Mouse (Mus musculus) layer of hippocampus, adult 9-10 months (tissue): Measurements from ENCODE around the gene Wdfy1.

Source experiments
- DNase-seq: peaks from one replicate; pipeline ENCODE4 v3.0.0; 2022; ENCODE audit warnings: low spot score

Gene Wdfy1

DNA sequence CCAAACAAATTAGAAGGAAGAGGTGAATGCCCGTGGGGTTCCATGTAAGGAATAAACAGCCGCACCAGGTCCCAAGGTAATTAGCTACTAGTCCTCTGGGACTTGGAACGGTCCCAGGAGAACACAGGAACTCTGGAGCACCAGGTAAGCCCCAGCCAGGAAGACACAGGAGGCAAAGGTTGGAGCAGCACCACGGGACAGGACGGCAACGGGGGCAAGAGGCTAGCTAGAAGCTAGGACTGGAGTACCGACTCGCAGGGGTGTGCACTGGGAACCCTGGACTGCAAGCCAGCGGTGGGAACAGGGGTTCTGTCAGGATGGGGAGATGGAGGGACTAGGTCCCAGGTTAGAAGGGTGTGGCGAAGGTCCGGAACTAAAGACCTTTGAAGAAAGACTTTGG, 15.3 kb downstream of the Wdfy1 start:
- DNase-seq: no peak

DNA sequence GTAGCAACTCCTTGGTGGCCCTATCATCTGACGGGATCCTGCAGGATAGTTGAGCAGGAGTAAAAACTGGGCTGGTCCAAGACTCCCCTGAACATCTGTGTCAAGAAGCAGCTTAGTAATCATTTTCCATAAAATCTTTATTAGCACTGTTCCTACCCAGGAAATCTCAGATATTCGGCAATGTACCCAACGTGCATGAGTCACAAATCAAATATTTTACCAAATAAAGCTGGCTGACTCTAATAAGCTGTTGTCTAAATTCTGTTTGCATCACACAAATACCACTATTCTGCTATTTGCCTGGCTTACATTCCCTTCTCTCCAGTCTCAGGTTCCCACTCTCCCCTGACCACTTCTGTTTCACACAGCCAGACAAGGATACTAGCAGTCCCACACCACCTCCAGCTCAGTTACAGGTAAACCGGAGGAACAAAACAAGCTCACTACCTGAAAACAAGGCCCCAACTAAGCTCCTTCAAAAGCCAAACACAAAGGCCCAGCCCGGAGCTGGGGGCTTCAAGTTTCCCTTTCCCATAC, 16.4 kb downstream of the Wdfy1 start:
- no peak for DNase-seq

DNA sequence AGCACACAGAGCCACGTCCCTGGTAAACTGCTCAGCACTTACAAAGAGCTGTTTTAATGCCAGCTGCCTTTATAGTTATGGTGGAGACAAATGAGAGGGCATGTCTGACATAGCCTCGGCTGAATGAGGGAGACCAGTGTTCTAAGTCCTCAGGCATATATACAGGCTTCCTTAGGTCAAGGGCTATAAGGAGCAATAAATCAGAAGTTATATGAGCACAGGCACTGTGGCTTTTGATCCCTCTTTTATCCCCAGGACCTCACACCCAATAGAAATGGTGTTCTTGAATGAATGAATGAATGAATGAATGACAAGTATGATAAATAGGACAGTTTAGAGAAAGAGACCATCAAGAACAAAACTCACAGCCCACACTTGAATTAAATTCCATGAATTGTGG, 16.9 kb downstream of the Wdfy1 start:
- DNase-seq: no peak

DNA sequence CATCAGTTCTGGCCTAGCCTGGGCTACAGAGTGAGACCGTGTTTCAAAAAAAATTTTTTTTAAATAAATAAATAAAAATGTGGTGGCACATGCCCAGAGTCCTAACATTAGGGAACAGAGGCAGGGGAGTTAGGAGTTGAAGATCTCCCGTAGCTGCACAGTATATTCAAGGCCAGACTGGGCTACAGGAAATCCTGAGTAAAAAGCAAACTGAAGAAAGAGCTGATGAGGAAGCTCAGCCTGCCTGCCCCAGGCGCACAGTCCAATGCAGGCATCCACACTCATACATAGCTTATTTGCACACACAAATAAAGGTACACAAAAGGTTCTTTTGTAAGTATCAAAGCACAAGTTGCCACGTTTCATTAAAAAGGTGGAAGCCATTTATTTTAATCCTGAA, 18.3 kb downstream of the Wdfy1 start:
- no peak for DNase-seq

DNA sequence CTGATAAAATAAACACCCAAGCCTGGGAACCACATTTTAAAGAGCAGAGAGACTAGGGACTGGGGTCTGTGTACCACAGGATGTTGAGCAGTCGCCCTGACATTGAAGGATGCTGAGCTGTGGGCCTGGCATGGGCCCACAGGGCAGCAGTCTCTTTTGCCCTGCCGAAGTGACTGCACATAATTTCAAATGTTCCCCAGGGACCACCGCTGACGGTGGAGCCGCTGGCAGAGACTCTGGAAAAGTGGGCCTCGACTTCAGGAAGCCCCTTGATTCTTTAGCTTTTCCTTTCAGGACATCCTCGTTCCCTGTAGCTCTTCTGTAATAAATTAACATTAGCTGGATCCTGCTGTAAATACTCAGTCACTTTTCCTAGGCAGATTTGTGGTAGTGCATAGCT, 18.8 kb downstream of the Wdfy1 start:
- DNase-seq: no peak

DNA sequence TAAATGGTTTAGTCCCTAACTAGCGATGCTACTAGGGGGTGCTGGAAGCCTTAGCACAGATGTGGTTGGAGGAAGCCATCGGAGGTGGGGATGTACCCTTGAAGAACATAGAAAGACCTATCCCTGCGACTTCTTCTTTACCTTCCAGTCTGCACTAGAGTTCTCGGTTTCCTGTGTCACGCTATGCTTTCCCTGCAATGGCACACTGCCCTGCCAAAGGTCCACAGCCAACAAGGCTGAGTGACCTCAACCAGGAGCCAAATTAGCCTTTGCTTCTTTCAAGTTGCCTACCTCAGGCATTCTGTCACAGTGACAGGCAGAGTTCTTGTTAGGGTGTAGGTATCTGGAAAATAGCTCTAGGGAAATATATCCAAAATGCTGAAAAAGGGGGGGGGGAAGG, 19.5 kb downstream of the Wdfy1 start:
- no peak for DNase-seq

DNA sequence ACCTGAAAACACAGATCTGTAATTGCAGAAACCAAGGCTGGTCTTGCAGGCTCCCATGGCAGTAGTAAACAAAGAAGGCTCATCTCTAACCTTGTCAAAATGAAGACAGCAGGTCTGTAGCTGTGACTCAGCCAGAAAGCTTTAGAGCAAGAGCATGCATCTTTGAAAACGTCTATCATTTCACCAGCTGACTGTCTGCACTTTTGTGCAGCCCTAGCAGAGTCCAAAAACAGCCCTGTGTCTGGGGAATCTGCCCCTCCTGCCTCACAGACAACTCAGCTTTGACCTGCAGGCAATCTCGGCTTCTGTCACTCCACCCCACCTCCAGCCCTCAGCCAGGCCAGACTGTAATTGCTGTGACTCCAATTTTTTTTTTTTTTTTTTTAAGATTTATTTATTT, 20.6 kb downstream of the Wdfy1 start:
- DNase-seq: no peak

DNA sequence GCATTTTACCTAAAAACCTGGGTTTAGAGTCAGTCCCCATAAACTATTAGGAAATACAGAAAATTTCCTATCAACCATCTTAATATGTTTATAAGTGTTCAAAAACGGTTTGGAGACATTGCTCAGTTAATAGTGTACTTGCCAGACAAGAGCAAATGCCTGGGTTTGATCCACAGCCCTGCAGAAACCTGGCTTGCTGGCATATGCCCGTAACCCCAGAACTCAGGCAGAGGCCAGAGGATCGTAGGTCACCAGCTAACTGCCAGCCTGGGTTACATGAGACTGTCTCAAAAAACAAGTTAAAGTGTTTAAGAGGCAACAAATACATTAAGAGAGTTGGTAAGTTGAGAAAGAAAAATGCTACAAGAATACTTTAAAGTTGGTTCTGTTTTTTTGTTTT, 21.0 kb downstream of the Wdfy1 start:
- no peak for DNase-seq

DNA sequence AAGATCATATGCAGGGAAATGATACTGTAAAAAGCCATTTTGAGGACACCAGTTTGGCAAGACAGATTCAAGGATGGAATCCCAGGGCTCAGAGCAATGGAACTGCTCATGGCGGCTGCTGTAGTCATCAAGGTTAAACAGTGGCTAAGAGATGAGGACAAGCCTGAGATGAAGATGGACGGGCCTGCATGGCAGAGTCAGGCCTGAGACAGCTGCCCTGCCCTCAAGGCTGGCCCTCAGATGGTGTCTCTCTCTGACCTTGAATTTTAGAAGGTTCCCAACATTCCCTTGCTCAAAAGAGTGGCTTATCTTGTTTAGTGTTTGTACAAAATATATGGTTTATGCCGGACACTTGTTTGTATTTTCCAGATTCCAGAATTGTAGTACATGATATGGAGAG, 22.5 kb downstream of the Wdfy1 start:
- no peak for DNase-seq

DNA sequence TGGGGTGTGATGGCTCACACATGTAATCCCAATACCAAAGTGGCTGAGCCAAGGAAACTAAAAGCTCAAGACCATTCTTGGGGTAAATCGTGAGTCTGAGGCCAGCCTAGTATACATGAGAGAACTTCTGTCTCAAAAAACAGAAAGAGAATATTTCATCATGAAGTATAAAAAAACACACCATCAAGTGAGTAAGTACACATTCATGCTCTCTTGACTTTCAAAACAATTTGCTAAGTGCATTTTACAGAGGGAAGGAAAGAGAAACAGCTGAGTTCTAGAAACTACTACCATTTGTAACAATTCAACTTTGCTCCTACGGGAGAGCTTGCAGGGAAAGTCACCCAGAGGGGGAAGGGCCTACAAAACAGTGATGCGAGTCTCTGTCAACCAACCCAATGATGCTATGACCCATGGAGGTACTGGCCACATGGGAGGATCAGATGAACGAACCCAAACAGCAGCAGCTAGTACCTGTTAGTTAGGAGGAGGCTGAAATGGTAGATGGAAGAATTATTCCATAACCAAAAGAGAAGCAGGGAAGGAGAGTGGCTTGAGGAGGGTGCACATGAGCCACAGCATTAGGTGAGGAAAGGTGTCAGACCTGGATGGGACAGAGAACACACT, 23.1 kb downstream of the Wdfy1 start:
- DNase-seq: no peak

DNA sequence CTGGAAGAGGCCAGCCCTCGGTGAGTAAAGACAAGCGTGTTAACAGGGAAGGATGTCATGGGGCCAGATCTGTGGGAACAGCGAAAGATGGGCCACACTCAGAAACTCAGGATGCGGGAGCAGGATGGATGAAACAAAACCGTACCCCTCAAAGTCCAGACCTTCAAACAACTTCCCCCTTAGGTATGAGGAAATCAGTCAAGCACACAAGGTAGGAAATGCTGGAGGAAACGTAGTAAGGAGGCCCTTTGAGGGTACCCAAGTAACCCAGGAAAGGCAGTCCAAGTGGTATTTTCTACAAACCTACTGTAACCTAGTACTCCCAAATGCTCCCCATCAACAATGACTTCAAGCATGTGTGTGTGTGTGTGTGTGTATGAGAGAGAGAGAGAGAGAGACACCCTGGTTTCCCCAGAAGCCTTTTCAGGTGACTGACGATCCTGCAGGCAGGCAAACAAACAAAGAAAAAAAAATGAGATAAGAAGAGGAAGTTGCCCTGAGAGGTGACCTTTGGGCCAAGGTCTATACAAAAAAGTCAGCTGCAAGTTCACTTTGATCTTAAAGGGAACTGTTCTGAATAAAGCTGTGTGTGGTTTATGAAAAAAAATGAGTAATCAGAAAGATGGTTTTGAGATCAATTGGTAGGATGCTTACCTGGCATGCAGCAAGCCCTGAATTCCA, 23.8 kb downstream of the Wdfy1 start:
- no peak for DNase-seq

DNA sequence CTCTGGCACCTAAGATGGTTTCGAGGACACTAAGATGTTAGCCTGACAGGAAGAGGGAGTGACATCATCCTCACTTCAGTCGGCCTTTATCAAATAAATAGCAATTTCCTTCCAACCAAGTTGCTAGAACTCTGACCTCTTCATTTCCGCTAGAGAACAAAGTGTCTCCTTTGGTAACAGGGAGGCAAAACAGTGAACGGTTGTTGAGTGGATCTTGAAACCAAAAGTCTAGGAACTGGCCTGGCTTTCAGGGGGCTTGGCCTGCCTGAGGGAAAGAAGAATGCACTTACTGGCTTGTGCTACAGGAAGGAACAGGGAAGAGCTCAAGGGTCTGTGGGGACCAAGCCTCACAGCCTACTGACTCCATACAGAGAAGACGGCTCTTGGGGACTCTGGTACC, 24.8 kb downstream of the Wdfy1 start:
- no peak for DNase-seq

DNA sequence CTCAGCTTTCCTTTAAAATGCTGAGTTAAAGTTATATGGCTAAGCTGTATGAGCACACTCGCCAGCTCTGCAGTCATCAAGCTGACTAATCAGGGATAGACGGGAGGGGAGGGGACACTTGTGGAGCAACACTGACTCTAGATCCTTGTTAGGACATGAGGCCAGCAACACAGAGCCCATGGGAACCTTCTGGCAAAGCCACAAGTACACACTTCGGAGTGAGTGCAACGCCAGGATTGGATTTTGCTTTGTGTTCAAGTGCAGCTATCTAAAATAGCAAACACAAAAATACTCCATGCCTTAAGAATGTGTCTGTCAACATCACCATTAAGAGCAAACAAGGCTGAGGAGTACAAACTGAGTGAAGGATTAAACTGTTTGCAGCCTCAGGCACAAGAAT, 29.9 kb downstream of the Wdfy1 start:
- no peak for DNase-seq

DNA sequence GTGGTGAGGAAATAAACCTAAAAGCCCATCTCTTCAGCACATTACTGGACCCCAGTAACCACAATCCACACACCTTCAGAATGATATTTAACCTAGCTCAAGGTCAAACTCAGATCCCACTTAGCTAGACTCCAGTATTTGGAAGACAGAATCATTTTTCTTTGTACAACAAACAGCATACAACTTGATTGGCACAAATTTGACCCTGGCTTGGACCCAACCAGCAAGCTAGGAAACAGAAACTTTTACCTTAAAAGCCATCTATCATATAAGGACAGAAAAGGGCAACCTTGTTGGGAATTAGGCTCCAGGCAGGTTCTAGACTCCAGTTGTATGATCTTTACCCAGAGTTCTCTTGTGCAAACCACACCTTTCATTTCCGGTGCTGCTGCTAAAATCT, 32.6 kb downstream of the Wdfy1 start:
- DNase-seq: no peak

DNA sequence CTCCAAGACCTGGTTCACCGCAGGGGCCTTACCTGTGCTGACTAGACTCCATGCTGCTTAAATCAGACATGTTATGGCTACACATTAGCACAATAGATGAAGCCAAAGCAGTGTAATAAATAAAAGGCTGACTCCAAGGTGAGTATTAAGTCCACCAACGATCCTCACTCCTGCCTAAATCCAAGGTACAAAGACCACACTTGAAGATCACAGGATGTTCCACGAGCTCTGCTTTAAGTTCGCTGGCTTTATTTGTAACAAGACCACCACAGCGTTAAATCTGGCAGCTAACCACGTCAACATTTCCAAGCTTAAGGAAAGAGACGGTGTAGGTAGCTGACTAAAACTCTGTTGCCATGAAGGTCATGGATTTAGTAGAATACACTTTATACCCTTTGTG, 33.0 kb downstream of the Wdfy1 start:
- no peak for DNase-seq

DNA sequence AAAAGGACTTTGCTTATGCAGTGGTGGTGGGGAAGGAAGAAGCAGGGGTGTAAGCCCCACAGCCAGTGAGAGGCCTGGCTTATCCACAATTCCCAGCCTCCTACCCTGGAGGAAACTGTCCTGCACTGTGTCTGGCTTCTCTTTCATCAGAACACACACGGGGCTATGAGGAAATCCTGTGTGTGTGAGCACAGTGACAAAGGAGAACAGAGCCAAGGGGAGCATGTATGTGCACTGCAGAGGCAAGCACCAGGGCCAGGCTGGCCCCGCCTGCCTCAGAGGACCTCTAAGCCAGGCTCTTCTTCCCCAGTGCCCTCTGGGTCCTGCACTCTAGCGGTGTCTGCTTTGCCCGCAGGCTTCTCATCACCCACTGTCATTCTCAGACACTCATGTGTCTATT, 34.9 kb downstream of the Wdfy1 start:
- no peak for DNase-seq

DNA sequence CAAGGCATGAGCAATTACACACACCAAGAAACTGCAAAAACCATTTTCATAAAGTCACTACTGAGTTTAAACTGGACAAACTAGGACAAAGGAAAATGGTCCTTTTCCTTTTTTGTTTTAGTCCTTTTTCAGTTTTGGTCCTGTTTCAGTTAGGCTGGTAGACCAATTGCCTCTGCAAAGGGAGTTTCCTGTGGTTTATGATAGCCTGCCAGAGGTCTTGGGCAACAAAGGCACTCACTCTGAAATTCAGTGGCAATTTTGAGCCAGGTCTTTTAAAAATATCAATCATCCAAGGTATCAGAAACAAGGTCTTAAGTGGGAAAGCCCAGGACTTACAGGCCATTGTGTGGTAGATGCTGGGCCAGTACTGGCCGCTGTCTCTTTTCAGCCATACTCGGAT, 36.2 kb downstream of the Wdfy1 start:
- DNase-seq: no peak

DNA sequence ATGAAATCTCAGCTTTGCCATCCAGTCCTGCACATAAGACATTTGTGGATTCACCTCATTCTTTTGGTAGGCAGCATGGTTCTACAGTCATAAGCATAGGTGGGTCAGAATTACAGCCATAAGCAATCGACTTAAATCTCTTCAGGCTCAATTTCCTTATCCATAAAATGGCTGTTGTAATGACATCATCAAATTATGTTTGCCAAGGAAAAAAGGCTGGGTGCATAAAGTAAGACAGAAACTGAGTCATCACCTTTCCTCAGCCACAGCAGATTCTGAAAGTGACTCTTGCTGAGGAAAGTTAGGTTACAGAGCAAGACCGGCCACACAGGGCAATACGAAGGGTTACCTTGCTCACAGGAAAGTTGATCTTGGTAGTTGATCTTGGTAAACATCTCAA, 39.5 kb downstream of the Wdfy1 start:
- no peak for DNase-seq

DNA sequence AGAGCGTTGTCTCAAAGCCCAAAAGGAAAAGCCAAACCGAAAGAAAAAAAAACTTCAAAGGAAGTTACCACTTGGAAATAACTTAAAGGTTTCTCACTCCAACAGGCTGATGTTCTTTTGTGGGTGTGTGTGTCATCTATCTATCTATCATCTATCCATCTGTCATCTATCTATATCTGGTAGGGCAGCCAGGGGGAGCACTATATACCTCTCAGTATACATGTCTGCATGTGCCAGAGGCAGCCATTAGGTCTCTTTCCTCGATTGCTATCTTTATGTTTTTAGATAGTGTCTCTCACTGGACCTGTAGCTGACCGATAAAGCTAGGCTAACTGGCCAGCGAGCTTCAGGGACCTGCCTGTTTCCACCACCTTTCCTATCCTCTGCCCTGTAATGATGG, 41.1 kb downstream of the Wdfy1 start:
- DNase-seq: no peak

DNA sequence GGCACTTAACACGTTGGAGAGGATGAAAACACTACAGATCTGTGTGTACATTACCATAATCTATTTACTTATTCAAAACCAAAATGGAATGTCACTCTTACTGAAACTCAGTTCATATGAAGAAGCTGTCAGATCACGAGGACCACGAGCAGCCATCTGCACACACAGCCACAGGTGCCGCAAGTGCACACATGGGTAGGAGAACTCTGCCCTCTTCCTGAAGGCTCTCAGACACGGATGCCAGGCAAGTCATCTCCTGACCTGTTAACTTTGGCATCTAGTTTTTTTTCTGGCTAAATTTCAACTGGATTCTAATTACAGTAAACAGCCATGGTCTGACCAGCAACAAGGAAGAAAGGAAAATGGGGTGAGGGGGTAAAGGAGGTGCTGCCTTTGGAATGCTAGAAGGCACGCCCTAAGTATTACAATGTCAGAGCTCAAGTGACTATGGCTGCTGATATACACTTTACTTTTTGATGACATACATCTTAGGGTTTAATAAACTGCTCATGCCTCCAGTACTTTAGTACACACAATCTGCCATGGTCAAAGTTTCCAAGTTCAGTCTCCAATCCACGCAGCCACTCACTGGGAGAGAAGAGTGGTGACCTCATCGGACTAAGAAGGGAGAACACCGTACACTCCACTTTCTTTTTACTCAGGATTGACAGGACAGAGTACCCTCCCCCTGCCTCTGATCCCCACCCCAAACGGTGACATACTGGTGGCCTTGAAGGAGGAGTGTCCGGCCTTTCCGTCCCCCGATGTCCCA, 61.6 kb downstream of the Wdfy1 start:
- DNase-seq: no peak

DNA sequence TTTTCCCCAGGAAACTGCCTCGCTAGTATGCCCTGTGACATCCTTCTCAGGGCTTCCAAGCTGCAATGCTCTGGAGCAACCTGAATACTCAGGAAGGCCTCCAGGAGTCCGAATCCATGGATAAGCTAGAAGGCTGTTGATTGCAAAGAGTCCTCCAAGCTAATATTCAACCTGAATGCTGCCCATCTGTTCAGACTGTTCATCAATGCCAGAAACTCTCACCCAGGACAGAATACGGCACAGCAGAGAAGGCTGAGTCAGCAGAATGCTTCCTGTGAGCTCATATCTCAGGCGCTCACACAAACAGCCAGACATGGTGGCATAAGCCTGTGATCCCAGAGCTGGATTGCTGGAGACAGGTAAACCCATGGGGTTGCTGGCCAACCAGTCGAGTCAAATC, 62.9 kb downstream of the Wdfy1 start:
- no peak for DNase-seq

DNA sequence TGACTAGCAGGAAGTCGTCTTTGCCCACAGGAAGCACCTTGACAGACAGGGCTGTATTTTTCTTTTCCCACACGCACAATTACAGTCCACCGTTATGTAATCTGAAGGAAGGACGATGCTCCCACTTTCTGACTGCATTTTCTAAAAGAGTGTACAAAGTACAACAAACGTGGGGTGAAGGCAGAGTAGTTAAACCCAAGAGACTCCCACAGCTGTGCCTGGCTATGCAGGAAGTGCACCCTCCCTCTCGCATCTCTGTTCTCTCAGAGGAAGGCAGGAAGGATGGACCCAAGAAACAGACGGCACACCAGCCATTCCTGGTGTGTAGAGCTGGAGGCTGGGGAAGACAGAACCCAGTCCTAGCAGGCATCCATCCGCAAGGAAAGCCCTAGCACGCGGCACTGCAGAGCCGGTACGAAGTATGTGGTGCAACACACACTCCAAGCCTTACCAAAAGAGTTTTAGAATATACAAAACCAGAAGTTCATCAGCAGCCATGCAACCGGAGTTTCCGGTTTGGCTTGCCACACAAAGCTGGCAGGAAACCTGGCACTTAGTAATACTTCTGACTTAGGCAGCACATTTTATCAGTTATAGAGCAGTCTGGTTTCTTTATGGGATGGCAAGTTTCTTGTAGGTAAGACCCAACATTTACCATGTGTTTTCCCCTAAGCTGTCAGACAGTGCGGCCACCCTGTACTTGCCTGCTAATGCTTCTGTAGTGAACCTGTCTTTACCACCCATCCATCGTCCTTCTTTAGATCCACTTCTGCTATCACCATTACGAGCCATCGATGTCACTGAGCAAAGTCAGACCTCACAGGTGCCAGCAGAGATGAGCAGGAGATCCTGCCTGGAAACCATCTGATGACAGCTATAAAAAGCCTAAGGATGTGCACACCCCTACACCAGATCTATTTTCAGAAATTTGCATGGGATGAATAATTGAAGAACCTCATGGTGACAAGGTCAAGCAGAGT, 64.5 kb downstream of the Wdfy1 start:
- no peak for DNase-seq
